ENCODE assay signal across 13 mouse cellular contexts in the genomic region with DNA sequence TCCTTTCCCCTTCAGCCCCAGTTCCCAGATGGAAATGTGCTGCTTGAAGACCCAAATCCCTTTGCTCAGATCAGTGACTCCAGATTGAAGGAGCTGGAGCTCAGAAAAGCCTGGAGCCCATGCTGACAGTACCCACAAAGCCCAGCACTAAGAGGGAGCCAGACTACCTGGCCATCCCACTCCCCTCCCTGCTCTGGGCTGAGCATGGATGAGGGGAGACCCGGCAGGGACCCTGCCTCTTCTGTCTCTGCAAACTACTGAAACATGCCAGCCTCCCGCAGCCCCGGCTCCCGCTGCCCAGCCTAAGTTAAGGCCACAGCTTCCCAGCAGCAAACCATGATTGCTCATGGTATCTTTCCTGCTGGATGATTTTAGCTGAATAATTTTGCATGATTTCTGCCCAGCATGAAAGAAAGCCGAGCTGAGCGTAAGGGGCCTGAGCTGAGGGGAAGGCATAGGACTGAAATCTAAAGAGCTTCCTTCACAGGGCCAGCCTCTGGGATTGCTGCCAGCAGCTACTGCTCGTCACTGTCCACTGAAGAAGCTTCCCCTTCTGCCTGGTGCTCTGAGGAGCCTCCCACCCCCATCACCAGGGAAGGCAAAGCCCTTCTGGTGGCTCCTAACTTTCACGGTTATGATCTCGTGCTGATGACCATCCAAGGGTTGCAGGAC.
DNase-seq lines count a peak whose midpoint lies in the region; ATAC-seq lines count a peak whose summit lies in the region.
"Had no signal": no experiment of that assay in that cellular context is flagged by ENCODE, and none has a peak within 500 bp of the region (broad histone marks: within the 10 kb centered on the region; RNA-seq: fewer than 3 reads in every experiment).

No protein-coding gene starts in this region.

- no peak overlapping the region for H3K4me2 ChIP-seq in forebrain, embryonic 14.5 days (ENCODE audit: low read length)
- H3K4me2 ChIP-seq in forebrain, embryonic 16.5 days (ENCODE audit: low read length) = no peak overlapping the region
- no peak overlapping the region for H3K4me2 ChIP-seq in kidney, embryonic 16.5 days (replicated peaks; ENCODE audit: low read depth, low read length)
- H3K4me2 ChIP-seq: intestine, embryonic 15.5 days; limb, embryonic 12.5 days; neural tube, embryonic 12.5 days had no signal

- WGBS in forebrain, embryonic 14.5 days = 58% methylated on average over 9 of the region's 9 CpGs
- 46% methylated on average over 9 of the region's 9 CpGs for WGBS in forebrain, embryonic 16.5 days
- WGBS in kidney, embryonic 16.5 days = 65% methylated on average over 9 of the region's 9 CpGs

- peak; percentile 33 for DNase-seq in forebrain, embryonic 14.5 days (ENCODE audit: low spot score)
- peak; percentile 50 for DNase-seq in kidney, postnatal 14 days
- peak; percentile 17 for DNase-seq in right cerebral cortex, adult 18-20 months
- DNase-seq in right cerebral cortex, postnatal 25 days = no peak
- DNase-seq in frontal cortex, postnatal 10 days (ENCODE audit: low spot score in 2 of 2) = no peak
- DNase-seq: cerebellum, adult 11 months; lung, postnatal 4 days had no signal

- H3K36me3 ChIP-seq in forebrain, embryonic 14.5 days (ENCODE audit: control insufficient read depth, insufficient read depth, low read length) = no peaks in the 10 kb centered on the region
- no peaks in the 10 kb centered on the region for H3K36me3 ChIP-seq in forebrain, embryonic 16.5 days (ENCODE audit: control insufficient read depth, insufficient read depth)
- no peaks in the 10 kb centered on the region for H3K36me3 ChIP-seq in kidney, embryonic 16.5 days (ENCODE audit: insufficient read depth, low read length)
- H3K36me3 ChIP-seq: intestine, embryonic 15.5 days; limb, embryonic 12.5 days; neural tube, embryonic 12.5 days had no signal

- no peaks in the 10 kb centered on the region for H3K27me3 ChIP-seq in forebrain, embryonic 14.5 days (replicated peaks; ENCODE audit: control insufficient read depth, insufficient read depth, low read length)
- no peaks in the 10 kb centered on the region for H3K27me3 ChIP-seq in forebrain, embryonic 16.5 days (replicated peaks; ENCODE audit: control insufficient read depth, insufficient read depth, low read length)
- H3K27me3 ChIP-seq in kidney, embryonic 16.5 days (ENCODE audit: insufficient read depth, low read length) = no peaks in the 10 kb centered on the region

- peaks cover 30% of the 10 kb centered on the region for H3K4me1 ChIP-seq in forebrain, embryonic 14.5 days (ENCODE audit: control insufficient read depth, insufficient read depth, low read length)
- peaks cover 28% of the 10 kb centered on the region for H3K4me1 ChIP-seq in forebrain, embryonic 16.5 days (replicated peaks; ENCODE audit: control insufficient read depth, insufficient read depth, low read length)
- peaks cover 22% of the 10 kb centered on the region for H3K4me1 ChIP-seq in kidney, embryonic 16.5 days (ENCODE audit: insufficient read depth, low read length)

- ATAC-seq in forebrain, embryonic 14.5 days = no peak
- no peak for ATAC-seq in forebrain, embryonic 16.5 days
- ATAC-seq in kidney, embryonic 16.5 days (ENCODE audit: low FRiP score, low TSS enrichment) = no peak
- ATAC-seq in granulocyte monocyte progenitor cell, adult 5-6 weeks (replicated peaks; ENCODE audit: poor library complexity, severe bottlenecking) = no peak
- ATAC-seq: intestine, embryonic 15.5 days had no signal

- H3K27ac ChIP-seq in forebrain, embryonic 14.5 days (ENCODE audit: low read depth, low read length) = no peak overlapping the region; the same call in 1 of the 2 replicates
- H3K27ac ChIP-seq in forebrain, embryonic 16.5 days (ENCODE audit: low read length) = no peak overlapping the region
- H3K27ac ChIP-seq in kidney, embryonic 16.5 days (ENCODE audit: low read length) = no peak overlapping the region
- H3K27ac ChIP-seq: intestine, embryonic 15.5 days; limb, embryonic 12.5 days; neural tube, embryonic 12.5 days had no signal

- no peaks in the 10 kb centered on the region for H3K9me3 ChIP-seq in forebrain, embryonic 14.5 days (replicated peaks; ENCODE audit: control insufficient read depth, low read length)
- no peaks in the 10 kb centered on the region for H3K9me3 ChIP-seq in forebrain, embryonic 16.5 days (ENCODE audit: control insufficient read depth, low read length)
- no peaks in the 10 kb centered on the region for H3K9me3 ChIP-seq in kidney, embryonic 16.5 days (ENCODE audit: low read length)
- H3K9me3 ChIP-seq: intestine, embryonic 15.5 days; limb, embryonic 12.5 days; neural tube, embryonic 12.5 days had no signal

- 0 out of 2 replicates have a peak overlapping the region, but pooled peaks have one; percentile 13 for H3K9ac ChIP-seq in forebrain, embryonic 14.5 days (ENCODE audit: low read length)
- H3K9ac ChIP-seq in forebrain, embryonic 16.5 days (replicated peaks; ENCODE audit: low read depth, low read length) = no peak overlapping the region
- H3K9ac ChIP-seq in kidney, embryonic 16.5 days (replicated peaks; ENCODE audit: low read length) = no peak overlapping the region
- H3K9ac ChIP-seq: intestine, embryonic 15.5 days; limb, embryonic 12.5 days; neural tube, embryonic 12.5 days had no signal

- H3K4me3 ChIP-seq in forebrain, embryonic 14.5 days (ENCODE audit: low read depth, low read length) = no peak overlapping the region
- H3K4me3 ChIP-seq in forebrain, embryonic 16.5 days (replicated peaks; ENCODE audit: low read length) = no peak overlapping the region
- no peak overlapping the region for H3K4me3 ChIP-seq in kidney, embryonic 16.5 days (ENCODE audit: low read length)
- H3K4me3 ChIP-seq: intestine, embryonic 15.5 days; limb, embryonic 12.5 days; neural tube, embryonic 12.5 days had no signal

Comparison
In these comparisons a context has a peak if more than half of its experiments do, and no peak if none do; other contexts are left out.
1. DNase-seq: peak in forebrain, embryonic 14.5 days (single experiment), kidney, postnatal 14 days (single experiment) and right cerebral cortex, adult 18-20 months (single experiment); none in right cerebral cortex, postnatal 25 days (single experiment) and frontal cortex, postnatal 10 days (0 of 2).